Mouse (Mus musculus) ES-CJ7 (cell line): Measurements from ENCODE around the gene Ccr1l1.
A peak's percentile ranks its signal among the peaks of the same experiment; 100 is the strongest.

Experiments
- DNase-seq: peaks from one replicate; pipeline ENCODE4 v3.0.0; 2011; ENCODE audit warnings: low read depth, low spot score

The Ccr1l1 gene

DNA sequence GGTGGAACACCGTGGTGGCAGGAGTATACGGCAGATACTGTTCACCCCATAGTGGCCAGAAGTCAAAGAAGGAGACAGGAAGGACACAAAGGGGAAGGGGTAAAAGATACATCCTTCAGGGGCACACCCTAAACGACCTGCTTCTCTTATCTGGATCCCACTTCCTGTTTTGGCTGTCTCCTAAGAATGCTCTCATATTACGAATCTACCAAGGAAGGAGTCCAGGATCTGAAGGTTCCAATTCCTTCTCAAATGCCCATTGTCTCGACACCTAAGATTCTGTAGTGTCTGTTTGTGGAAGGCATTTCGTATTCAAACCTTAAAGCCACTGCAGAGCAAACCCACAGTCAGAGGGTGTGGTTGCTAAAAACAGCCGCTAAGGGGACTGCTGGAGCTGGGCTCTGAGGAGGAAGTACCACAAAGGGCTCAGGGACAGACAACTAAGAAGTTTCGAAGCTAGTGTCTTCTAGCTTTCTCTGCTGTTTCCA, 49.4 kb downstream of the Ccr1l1 start:
- peak; percentile 84 for DNase-seq

DNA sequence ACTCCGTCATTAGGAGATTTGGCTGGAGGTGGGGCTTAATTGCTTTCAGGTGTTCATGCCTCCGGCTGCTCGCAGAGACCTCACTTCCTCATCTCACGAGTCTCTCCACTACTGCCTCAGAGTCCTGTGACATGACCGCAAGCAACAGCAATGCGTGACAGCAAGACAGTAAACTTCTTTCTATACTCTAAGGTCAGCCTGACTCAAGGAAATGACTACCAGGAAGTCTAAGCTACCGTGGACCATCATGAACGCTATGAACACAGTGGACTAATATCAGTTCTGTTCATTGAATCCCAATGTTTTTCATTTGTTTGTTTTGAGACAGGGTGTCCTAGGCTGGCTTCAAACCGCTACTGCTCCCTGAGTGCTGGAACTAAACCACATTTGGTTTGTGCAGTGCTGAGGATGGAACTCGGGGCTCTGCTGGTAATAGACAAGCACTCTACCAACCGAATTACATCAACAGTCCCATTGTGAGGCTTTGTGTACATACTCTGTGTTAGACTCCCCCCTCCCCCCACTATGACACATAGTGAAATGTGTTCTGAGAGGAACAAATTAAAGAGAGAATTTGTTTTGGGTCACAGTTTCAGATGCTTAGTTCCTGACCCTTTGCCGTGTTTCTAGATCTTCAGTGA, 50.0 kb downstream of the Ccr1l1 start:
- peak; percentile 75 for DNase-seq

DNA sequence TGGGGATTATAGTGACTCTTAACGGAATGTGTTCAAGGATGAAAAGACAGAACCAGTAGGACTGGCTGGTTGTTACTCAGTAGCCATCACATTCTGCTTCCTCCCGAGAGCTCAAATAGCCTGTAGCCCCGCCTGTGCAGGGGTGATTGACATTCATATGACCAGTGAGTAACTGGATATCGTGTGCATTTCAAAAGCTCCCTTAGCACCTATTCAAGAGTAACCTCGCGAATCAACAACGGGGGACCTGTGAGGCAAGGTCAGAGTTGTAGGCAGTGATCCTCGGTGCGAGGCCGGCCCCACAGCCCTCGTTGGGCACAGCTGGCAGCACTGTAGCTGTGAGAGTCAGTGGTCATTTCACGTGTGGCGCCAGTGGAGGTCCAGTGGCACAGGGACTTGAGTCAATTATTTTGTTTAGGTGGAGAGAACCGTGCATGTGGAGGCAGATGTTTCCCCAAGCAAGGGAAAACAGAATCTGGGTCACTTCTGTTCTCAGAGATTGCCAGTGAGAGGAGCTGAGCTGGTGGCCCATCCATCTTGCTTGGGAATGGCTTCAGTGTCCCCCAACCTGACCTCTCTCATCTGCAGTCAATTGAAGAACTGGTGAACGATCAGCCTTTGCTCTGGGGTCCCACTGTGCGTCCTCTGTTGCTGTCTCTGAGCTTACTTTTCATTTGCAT, 50.8 kb downstream of the Ccr1l1 start:
- DNase-seq: peak; percentile 72
